Mouse (Mus musculus) frontal cortex, postnatal 25 days (tissue): ENCODE measurements at regions not wholly inside any gene's neighbourhood (a gene's known extent, or its start where the extent isn't known, plus 50 kb on each side); places are given as distances from the start of the nearest gene placed in this dataset.

Experiments used
- DNase-seq, 2 experiments: peaks; one replicate each; pipeline ENCODE4 v3.0.0; 2022; ENCODE audit warnings: low spot score in 2 of 2

- no peak for DNase-seq
Measured at GRCm38 (mm10) chr12:59599785-59600184, 380.3 kb upstream of the Fbxo33 start.

DNA sequence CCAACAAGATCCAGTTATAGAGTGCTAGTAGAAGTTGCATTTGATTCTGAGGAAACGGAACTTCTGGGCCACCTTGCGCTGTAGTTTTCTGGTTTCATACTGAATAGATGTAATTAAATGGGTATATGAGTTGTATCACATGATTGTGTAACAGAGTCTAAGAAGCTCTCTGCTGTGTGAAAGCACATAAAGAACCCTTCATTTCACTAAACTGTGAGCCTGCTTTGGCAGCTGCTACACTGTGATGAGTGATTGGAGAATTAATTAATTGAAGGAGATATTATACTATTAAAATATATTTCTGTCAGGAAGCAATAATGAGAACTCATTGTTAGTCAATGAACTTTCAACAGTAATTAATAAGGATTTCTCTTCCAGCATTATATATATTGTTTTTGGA, 369.8 kb upstream of the Fbxo33 start:
- DNase-seq = no peak

GRCm38 (mm10) chr12:59582587-59582986, 363.1 kb upstream of the Fbxo33 start:
- no peak for DNase-seq

- DNase-seq = no peak
Measured at GRCm38 (mm10) chr12:59579694-59580093, 360.2 kb upstream of the Fbxo33 start.

- DNase-seq = no peak
Measured at GRCm38 (mm10) chr12:59563960-59564359, 344.4 kb upstream of the Fbxo33 start.

- DNase-seq = no peak
Measured at GRCm38 (mm10) chr12:59539788-59540187, 320.3 kb upstream of the Fbxo33 start.

- no peak for DNase-seq
Measured at GRCm38 (mm10) chr12:59530521-59530920, 311.0 kb upstream of the Fbxo33 start.

- no peak for DNase-seq
Measured at GRCm38 (mm10) chr12:59523368-59523767, 303.8 kb upstream of the Fbxo33 start.

DNA sequence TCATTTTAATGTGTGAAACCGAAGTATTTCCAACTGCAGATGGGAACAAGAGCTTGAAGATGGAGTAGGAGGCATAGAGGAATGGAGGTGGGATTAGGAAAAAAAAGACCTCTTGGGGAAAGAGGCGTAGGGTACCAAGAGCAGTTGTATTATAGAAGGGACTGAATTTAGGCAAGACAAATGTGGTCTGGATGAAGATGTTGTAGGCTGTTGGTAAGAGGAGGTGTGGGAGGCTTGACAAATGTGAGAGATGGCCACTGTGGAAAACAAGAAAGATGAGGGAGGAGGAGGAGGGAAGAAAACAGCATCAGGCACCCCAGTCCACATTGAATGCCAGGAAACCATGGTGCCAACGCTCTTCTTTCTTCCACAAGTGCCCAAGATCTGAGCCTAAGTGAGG, 302.4 kb upstream of the Fbxo33 start:
- DNase-seq = no peak

DNA sequence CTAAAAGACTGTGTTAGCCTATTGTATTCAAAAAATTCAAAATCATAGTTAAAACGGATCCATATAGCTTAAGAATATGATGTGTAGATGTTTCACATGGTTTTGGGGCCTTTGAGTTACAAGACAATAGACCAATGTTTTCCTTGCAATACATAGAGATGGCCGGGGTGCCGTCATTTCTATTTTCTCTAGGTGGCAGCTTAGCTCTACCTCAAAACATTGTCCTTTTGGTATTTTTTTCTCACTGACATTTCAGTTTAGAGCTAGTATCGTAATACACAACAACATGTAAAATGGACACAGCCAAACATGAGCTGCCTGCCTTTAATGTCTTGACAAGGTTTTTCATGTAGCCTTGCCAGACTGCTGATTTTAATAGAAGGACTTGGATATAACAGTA, 290.3 kb upstream of the Fbxo33 start:
- DNase-seq = peak in 1 of 2 experiments; percentile 21

DNA sequence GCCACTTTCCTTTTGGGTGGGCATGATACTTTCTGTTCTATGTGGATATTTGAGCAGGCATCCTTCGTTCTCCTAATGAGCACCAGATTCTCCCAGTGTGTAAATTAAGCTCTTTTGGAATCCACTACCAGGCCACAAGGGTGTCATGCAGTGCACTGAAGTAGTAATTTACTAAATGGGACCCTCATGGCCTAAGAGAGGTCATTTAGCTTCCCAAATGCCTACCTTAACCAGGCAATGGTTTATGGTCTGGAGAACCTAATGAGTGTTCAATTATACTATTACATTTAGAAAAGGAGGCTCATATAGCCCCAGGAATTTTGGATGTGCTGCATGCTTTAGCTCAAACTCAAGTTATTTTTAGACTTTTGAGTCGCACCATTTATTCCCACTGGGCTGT, 289.6 kb upstream of the Fbxo33 start:
- DNase-seq = no peak

DNA sequence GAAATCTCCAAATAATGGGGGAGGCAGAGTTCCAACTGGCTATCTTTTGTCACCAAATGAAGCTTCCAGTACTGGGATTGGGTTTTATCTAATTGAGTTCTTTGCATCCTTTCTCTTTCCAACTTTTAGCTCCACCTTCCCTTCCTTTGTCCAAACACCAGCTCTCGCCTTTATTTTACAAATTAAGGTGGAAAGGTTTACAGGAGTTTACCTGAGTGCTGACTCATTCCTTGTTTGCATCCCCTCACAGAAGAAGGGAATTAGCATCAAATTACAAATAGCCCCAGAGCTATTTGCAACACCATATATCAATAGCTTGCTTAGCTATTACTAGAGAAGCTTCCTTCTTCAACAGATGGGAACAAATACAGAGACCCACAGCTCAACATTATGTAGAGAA, 287.9 kb upstream of the Fbxo33 start:
- no peak for DNase-seq

GRCm38 (mm10) chr12:59497434-59497833, 277.9 kb upstream of the Fbxo33 start:
- no peak for DNase-seq

DNA sequence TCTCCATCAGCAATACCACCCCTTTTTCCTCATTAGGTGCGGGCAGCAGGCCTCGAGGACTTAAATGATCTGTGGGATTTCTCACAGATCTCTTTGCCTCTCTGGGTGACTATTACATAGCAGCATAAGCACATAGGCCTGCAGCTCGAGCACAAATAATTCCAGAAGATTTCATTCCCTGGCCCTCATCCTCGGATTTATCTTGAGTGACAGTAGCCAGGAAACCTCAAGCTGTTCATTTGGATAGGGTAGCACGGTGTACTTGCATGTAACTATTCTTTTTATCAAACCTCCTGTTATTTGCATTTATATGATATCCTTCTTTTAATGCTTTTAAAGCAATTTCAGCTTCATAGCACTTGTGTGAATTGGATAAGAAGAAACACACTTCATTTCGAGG, 268.5 kb upstream of the Fbxo33 start:
- no peak for DNase-seq

- DNase-seq = no peak
Measured at GRCm38 (mm10) chr12:59487507-59487906, 268.0 kb upstream of the Fbxo33 start.

- DNase-seq = no peak
Measured at GRCm38 (mm10) chr12:59460997-59461961, 241.8 kb upstream of the Fbxo33 start.

DNA sequence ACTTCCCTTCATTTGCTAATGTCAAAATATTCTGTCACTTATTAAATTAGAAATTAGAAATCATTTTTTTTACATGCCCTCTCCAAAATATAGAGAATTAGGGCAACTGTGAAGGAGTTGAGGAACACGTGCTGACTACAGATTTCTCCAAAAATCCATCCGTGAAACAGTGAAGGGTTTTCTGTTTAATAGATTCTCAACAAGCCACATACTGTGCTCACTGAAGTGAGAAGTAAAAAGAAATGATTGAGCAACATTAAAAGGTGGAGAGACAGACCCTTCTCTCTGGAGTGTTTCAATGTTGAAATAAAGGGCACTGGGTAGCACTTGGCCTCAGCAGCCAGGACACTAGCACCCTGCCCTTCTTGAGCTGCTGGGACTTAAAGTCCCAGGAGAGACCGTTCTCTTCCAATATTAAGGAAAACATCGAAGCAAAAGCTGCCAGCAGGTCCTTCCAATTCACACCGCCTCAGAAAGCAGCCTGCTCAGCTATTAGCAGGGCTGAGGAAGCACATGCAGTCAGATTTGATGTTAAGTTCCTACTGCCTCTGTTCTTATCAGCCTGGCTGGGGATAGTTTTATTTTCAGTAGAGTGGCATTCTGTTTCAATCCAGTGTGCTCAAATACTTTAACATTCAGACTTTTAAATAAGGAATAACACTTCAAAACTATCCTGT, 236.8 kb upstream of the Fbxo33 start:
- DNase-seq = no peak

DNA sequence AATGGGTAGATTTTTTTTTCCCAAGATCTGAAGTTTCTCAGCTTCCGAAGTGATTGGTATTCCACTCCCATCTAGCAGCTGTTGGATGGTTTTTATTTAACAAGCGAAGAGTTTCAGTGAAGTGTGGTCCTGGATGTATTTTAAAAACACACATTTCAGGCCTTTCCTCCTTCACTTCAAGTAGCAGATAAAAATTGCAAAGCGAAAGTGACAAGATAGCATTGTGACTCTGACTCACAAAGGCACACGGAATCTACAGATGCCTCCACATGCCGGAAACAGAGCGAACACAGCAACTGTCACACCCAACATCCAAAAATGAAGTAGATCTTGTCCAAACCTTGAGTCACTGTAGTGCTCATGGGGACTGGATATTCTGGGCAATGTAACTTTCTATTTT, 195.5 kb upstream of the Fbxo33 start:
- peak in 1 of 2 experiments; percentile 8 for DNase-seq

DNA sequence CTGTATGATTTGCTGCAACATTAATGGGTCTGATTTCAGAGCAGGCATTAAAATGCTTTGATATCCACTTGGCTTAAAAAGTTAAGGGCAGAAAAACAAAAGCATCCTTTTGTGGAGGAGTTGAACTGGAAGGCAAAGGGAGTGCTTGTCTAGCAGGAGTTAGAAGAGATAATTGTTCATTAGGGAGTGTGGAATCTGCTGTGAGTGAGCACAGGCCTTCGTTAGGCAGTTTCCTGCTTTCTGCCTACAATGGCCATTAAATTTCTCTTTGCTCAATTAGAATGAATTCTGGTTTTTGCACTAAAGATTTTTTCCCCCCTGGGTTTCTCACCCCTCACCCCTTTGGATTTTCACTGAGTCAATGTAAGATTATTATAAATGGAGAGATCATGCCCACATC, 192.0 kb upstream of the Fbxo33 start:
- no peak for DNase-seq

DNA sequence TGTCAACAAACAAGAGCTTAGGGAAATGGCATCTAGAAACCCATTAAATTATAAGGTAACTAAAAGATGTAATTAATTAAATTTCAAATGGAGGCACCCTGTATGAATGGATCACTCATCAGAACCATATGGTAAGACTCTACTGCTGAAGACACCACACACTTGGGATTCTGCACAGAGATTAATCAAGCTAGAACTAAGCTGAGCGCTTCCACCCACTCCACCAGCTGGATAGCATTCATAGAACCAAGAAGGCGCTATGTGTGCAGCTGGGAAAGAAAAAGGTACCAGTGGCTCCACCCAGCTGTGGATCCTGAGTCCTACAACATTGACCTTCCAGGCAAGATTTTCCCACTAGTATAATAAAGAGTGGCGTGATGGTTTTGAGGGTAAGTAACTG, 171.6 kb upstream of the Fbxo33 start:
- DNase-seq = no peak

- peak in 1 of 2 experiments; percentile 53 for DNase-seq
Measured at GRCm38 (mm10) chr12:59382812-59383211, 163.3 kb upstream of the Fbxo33 start.

DNA sequence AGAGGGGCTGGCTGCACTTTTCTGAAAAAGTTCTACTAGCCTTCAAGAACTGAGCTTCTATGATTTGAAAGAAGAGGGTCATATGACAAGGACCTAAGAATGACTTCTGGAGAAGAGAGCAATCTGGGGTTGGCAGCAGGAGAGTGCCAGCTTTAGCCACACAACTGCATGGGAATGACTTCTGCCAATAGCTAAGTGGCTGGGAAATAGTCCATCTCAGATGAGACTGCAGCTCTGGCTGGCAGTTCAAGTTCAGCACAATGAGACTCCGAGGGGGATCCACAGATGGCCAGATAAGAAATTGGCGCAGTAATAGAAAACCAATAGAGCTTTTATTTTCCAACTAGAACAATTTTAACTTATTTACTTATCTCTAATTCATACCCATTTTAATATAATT, 122.1 kb upstream of the Fbxo33 start:
- DNase-seq = no peak

GRCm38 (mm10) chr12:59330753-59331152, 111.2 kb upstream of the Fbxo33 start:
- DNase-seq = no peak
